Mouse (Mus musculus): ENCODE measurements around the gene Pcgf1. TPM values are rescaled to one million over a fixed set of nuclear protein-coding genes. Genes with fewer than 3 reads are reported as not detected.
A peak's percentile ranks its signal among the peaks of the same experiment; 100 is the strongest.

Pcgf1 gene
- polyA plus RNA-seq, 1 experiment, result not detected

DNA sequence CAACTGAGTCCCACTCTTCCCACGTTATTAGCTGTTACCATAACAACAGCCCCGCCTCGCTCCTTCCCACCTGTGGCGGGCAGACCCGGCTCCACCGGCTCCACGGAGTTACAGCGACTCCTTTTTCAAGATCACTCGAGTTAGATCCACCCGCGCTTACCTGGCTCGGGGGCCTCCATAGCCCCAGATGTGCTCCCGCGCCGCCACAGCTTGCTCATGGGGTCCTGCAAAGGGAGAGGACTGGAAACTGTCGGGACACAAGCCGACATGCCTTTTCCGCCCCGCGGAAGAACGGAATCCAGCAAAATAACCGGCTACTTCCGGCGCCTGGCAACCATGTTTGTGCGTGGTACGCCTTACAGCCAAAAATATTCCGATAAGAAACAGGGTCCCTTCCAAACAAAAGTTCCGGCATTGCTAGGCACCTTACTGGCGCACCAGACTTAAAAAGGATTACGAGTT is 47.2 kb downstream of the Pcgf1 start:
- Histone ChIP-seq H3K4me1 (ENCODE audit: control insufficient read depth, insufficient read depth, low read length) (peaks cover 19% of the 10 kb centered on the region), H3K4me3 (ENCODE audit: insufficient read depth, low read depth, low read length) (peak overlapping the region; percentile 87)
- under 1% methylated on average over 30 of the region's 30 CpGs for WGBS

DNA sequence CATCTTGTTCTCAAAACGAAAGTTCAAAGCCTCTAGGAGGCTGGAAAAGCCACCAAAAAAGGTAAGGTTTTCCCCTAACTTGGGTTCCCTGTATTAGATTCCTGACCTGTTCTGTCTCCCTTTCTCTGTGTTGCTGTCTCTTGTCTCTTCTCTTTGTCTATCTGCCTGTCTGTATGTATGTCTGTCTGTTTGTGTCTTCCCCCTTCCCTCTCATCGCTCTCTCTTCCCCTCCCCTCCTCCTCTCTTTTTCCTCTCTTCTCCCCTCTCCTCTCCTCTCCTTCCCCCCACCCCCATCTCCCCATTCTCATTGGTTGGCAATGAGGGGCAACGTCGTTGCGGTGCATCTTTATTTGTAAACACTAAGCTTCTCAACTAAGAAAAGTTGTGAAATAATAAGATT is 47.7 kb downstream of the Pcgf1 start, which contains the start of gene Ino80b:
Ino80b (minus strand) TSS at position 101 of the 400 bp plus-strand sequence.
- WGBS, result 24% methylated on average over 5 of the region's 5 CpGs
- TF ChIP-seq CTCF (IDR thresholded peaks at IDR 0.05; ENCODE audit: insufficient read depth, low read depth, low read length) (no peak), POLR2A (IDR thresholded peaks at IDR 0.05; ENCODE audit: insufficient read depth, low read depth, low read length) (no peak)
- Histone ChIP-seq H3K4me3 (ENCODE audit: insufficient read depth, low read depth, low read length) (peak within 1 kb of the TSS; percentile 87), H3K4me1 (ENCODE audit: control insufficient read depth, insufficient read depth, low read length) (peaks cover 16% of the 10 kb centered on the region), H3K27ac (ENCODE audit: insufficient read depth, low read depth, low read length) (no peak within 1 kb of the TSS)

More for the DNA sequence above, 47.2 kb downstream of the Pcgf1 start:
- no peak overlapping the region for H3K27ac ChIP-seq (ENCODE audit: insufficient read depth, low read depth, low read length)
- TF ChIP-seq CTCF (IDR thresholded peaks at IDR 0.05; ENCODE audit: insufficient read depth, low read depth, low read length), result no peak
- TF ChIP-seq POLR2A (IDR thresholded peaks at IDR 0.05; ENCODE audit: insufficient read depth, low read depth, low read length), result no peak

DNA sequence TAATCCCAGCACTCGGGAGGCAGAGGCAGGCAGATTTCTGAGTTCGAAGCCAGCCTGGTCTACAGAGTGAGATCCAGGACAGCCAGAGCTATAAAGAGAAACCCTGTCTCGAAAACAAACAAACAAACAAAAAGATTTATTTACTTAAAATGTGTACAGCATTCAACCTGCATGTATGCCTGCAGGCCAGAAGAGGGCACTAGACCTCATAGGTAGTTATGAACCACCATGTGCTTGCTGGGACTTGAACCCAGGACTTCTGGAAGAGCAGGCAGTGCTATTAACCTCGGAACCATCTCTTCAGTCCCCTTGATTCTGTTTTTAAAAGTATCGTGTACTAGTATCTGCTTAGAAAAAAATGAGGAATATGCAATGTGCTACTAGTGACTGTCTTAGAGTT is 49.8 kb downstream of the Pcgf1 start:
- Histone ChIP-seq H3K4me3 (ENCODE audit: insufficient read depth, low read depth, low read length) (no peak overlapping the region), H3K4me1 (ENCODE audit: control insufficient read depth, insufficient read depth, low read length) (peaks cover 9% of the 10 kb centered on the region), H3K27ac (ENCODE audit: insufficient read depth, low read depth, low read length) (no peak overlapping the region)
- WGBS, result 95% methylated on average over 5 of the region's 5 CpGs
- TF ChIP-seq CTCF (IDR thresholded peaks at IDR 0.05; ENCODE audit: insufficient read depth, low read depth, low read length) (no peak), POLR2A (IDR thresholded peaks at IDR 0.05; ENCODE audit: insufficient read depth, low read depth, low read length) (no peak)

Other genes starting within 250 kb of the Pcgf1 start
- gene Sema4f, start 138.1 kb upstream of the Pcgf1 start, polyA plus RNA-seq (2012; ENCODE audit: insufficient read depth, insufficient read length, low replicate concordance, missing spikeins), result not detected in 2 replicates
- gene M1ap, start 131.0 kb upstream of the Pcgf1 start, polyA plus RNA-seq (2012; ENCODE audit: insufficient read depth, insufficient read length, low replicate concordance, missing spikeins), result not detected in 2 replicates
- not detected in 2 replicates for gene Dok1, start 44.4 kb upstream of the Pcgf1 start, polyA plus RNA-seq (2012; ENCODE audit: insufficient read depth, insufficient read length, low replicate concordance, missing spikeins)
- gene Loxl3, start 43.7 kb upstream of the Pcgf1 start, polyA plus RNA-seq (2012; ENCODE audit: insufficient read depth, insufficient read length, low replicate concordance, missing spikeins), result not detected in 2 replicates
- gene Aup1, start 23.3 kb upstream of the Pcgf1 start, polyA plus RNA-seq (2012; ENCODE audit: insufficient read depth, insufficient read length, low replicate concordance, missing spikeins), result not detected in 2 replicates
- not detected in 2 replicates for gene Htra2, start 22.6 kb upstream of the Pcgf1 start, polyA plus RNA-seq (2012; ENCODE audit: insufficient read depth, insufficient read length, low replicate concordance, missing spikeins)
- not detected in 2 replicates for gene Dqx1, start 20.0 kb upstream of the Pcgf1 start, polyA plus RNA-seq (2012; ENCODE audit: insufficient read depth, insufficient read length, low replicate concordance, missing spikeins)
- not detected in 2 replicates for gene Tlx2, start 7.6 kb upstream of the Pcgf1 start, polyA plus RNA-seq (2012; ENCODE audit: insufficient read depth, insufficient read length, low replicate concordance, missing spikeins)
- gene Lbx2, start 8.5 kb downstream of the Pcgf1 start, polyA plus RNA-seq (2012; ENCODE audit: insufficient read depth, insufficient read length, low replicate concordance, missing spikeins), result not detected in 2 replicates
- gene Ccdc142, start 23.7 kb downstream of the Pcgf1 start, polyA plus RNA-seq (2012; ENCODE audit: insufficient read depth, insufficient read length, low replicate concordance, missing spikeins), result not detected in 2 replicates
- gene Gm42688, start 23.7 kb downstream of the Pcgf1 start, polyA plus RNA-seq (2012; ENCODE audit: insufficient read depth, insufficient read length, low replicate concordance, missing spikeins), result not detected in 2 replicates
- not detected in 2 replicates for gene Mrpl53, start 31.2 kb downstream of the Pcgf1 start, polyA plus RNA-seq (2012; ENCODE audit: insufficient read depth, insufficient read length, low replicate concordance, missing spikeins)
- gene Mogs, start 37.6 kb downstream of the Pcgf1 start, polyA plus RNA-seq (2012; ENCODE audit: insufficient read depth, insufficient read length, low replicate concordance, missing spikeins), result not detected in 2 replicates
- gene Wbp1, start 43.7 kb downstream of the Pcgf1 start, polyA plus RNA-seq (2012; ENCODE audit: insufficient read depth, insufficient read length, low replicate concordance, missing spikeins), result not detected in 2 replicates
- not detected in 2 replicates for gene Ino80b, start 47.6 kb downstream of the Pcgf1 start, polyA plus RNA-seq (2012; ENCODE audit: insufficient read depth, insufficient read length, low replicate concordance, missing spikeins)
- not detected in 2 replicates for gene Rtkn, start 57.6 kb downstream of the Pcgf1 start, polyA plus RNA-seq (2012; ENCODE audit: insufficient read depth, insufficient read length, low replicate concordance, missing spikeins)
- not detected in 2 replicates for gene Wdr54, start 78.5 kb downstream of the Pcgf1 start, polyA plus RNA-seq (2012; ENCODE audit: insufficient read depth, insufficient read length, low replicate concordance, missing spikeins)
- not detected in 2 replicates for gene 1700003E16Rik, start 78.5 kb downstream of the Pcgf1 start, polyA plus RNA-seq (2012; ENCODE audit: insufficient read depth, insufficient read length, low replicate concordance, missing spikeins)
- gene Dctn1, start 88.1 kb downstream of the Pcgf1 start, polyA plus RNA-seq (2012; ENCODE audit: insufficient read depth, insufficient read length, low replicate concordance, missing spikeins), result 187 TPM in 1 of 2 replicates, not detected in the other
- not detected in 2 replicates for gene Slc4a5, start 142.0 kb downstream of the Pcgf1 start, polyA plus RNA-seq (2012; ENCODE audit: insufficient read depth, insufficient read length, low replicate concordance, missing spikeins)
- not detected in 2 replicates for gene Mthfd2, start 248.0 kb downstream of the Pcgf1 start, polyA plus RNA-seq (2012; ENCODE audit: insufficient read depth, insufficient read length, low replicate concordance, missing spikeins)
- not detected in 2 replicates for gene Mob1a, start 248.1 kb downstream of the Pcgf1 start, polyA plus RNA-seq (2012; ENCODE audit: insufficient read depth, insufficient read length, low replicate concordance, missing spikeins)

Measured in olfactory bulb, adult 2 months (tissue).